Mouse (Mus musculus): ENCODE data around the gene Npl. TPM values are rescaled to one million over a fixed set of nuclear protein-coding genes. Genes with fewer than 3 reads are reported as not detected.
"Not testable (repeated sequence)": the region's sequence is repeated elsewhere in the genome, so short reads cannot be mapped to it uniquely, and the experiment has no call there.

Gene Npl
- total and polyA plus RNA-seq, 2 experiments, result 0.40 to 2.5 TPM

DNA sequence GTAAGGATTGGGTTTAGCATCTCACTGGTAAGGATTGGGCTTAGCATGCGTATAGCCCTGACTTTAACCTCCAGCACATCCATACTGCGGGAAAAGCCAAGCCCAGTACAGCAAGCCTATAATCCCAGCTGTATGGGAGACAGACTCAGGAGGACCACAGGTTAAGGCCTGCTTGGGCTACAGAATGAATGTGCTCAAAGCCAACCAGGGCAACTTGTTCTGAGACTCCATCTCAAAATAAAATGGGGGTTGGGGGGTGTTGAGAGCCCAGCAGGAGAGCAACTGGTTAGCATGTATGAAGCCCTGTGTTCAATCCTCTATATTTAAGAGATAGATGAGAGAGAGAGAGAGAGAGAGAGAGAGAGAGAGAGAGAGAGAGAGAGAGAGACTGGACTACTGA is 58.5 kb downstream of the Npl start:
- Histone ChIP-seq H3K79me2 (ENCODE audit: control insufficient read depth, insufficient read depth, low read length) (peaks cover 10% of the 10 kb centered on the region), H3K36me3 (ENCODE audit: control insufficient read depth, insufficient read depth, low read length) (no peaks in the 10 kb centered on the region), H3K27me3 (ENCODE audit: control insufficient read depth, insufficient read depth, low read length) (no peaks in the 10 kb centered on the region), H3K4me1 (ENCODE audit: control insufficient read depth, insufficient read depth, low read length) (0 out of 2 replicates have a peak, but pooled peaks cover 2% of the 10 kb centered on the region), H3K9ac (ENCODE audit: low read depth, low read length) (no peak overlapping the region), H3K27ac (replicated peaks; ENCODE audit: insufficient read depth, low read depth, low read length) (no peak overlapping the region), H3K4me3 (ENCODE audit: insufficient read depth, low read depth, low read length) (no peak overlapping the region)
- 94% methylated on average over 2 of the region's 2 CpGs for WGBS
- DNase-seq (ENCODE audit: extremely low read depth, low read depth, low spot score), result no peak
- TF ChIP-seq POLR2A (IDR thresholded peaks at IDR 0.05; ENCODE audit: extremely low read depth, insufficient read depth, low read length) (no peak), CTCF (IDR thresholded peaks at IDR 0.05; ENCODE audit: low read depth, low read length) (no peak)

DNA sequence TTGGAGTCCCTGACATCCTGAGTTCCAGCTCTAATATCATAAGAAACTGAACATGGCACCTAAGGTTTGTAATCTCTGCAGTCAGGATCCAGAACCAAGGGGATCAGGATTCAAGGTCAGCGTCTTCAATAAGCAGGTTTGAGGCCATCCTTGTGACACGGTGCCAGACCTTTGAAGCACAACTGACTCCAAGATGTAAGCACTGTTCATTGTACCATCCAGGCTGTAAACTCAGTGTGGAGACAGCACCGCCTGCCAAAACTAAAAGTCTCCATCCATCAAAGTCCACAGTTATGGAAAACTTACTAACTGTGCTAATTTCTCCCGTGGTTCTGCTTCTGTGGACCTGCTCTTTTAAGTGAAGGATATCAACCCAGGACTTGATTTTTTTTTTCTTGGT is 59.9 kb downstream of the Npl start:
- peaks cover 13% of the 10 kb centered on the region for H3K79me2 ChIP-seq (ENCODE audit: control insufficient read depth, insufficient read depth, low read length)
- TF ChIP-seq POLR2A (IDR thresholded peaks at IDR 0.05; ENCODE audit: extremely low read depth, insufficient read depth, low read length), result no peak
- TF ChIP-seq CTCF (IDR thresholded peaks at IDR 0.05; ENCODE audit: low read depth, low read length), result no peak
- H3K36me3 ChIP-seq (ENCODE audit: control insufficient read depth, insufficient read depth, low read length), result no peaks in the 10 kb centered on the region
- H3K4me1 ChIP-seq (ENCODE audit: control insufficient read depth, insufficient read depth, low read length), result peaks cover 6% of the 10 kb centered on the region; the same call in 1 of the 2 replicates
- H3K27ac ChIP-seq (replicated peaks; ENCODE audit: insufficient read depth, low read depth, low read length), result no peak overlapping the region
- H3K27me3 ChIP-seq (ENCODE audit: control insufficient read depth, insufficient read depth, low read length), result no peaks in the 10 kb centered on the region
- H3K9ac ChIP-seq (ENCODE audit: low read depth, low read length), result no peak overlapping the region
- no peak for DNase-seq (ENCODE audit: extremely low read depth, low read depth, low spot score)
- 78% methylated on average over 4 of the region's 4 CpGs for WGBS
- no peak overlapping the region for H3K4me3 ChIP-seq (ENCODE audit: insufficient read depth, low read depth, low read length)

DNA sequence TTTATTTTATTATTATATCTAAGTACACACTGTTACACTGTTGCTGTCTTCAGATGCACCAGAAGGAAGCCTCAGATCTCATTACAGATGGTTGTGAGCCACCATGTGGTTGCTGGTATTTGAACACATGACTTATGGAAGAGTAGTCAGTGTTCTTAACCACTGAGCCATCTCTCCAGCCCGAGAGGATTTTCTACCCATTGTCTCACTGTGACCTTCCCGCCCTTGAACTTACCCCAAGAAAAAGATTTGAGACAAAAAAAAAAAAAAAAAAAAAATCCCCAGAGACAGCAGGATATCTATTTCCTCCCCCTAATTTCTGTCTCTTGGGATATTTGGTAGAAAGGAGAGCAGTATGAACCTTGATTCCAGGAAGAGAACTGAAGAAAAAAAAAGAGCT is 60.3 kb downstream of the Npl start:
- Histone ChIP-seq H3K27me3 (ENCODE audit: control insufficient read depth, insufficient read depth, low read length) (no peaks in the 10 kb centered on the region), H3K9ac (ENCODE audit: low read depth, low read length) (no peak overlapping the region), H3K79me2 (ENCODE audit: control insufficient read depth, insufficient read depth, low read length) (peaks cover 15% of the 10 kb centered on the region), H3K36me3 (ENCODE audit: control insufficient read depth, insufficient read depth, low read length) (no peaks in the 10 kb centered on the region), H3K27ac (replicated peaks; ENCODE audit: insufficient read depth, low read depth, low read length) (no peak overlapping the region), H3K4me1 (ENCODE audit: control insufficient read depth, insufficient read depth, low read length) (peaks cover 7% of the 10 kb centered on the region; the same call in 1 of the 2 replicates), H3K4me3 (ENCODE audit: insufficient read depth, low read depth, low read length) (no peak overlapping the region)
- 52% methylated on average over 2 of the region's 2 CpGs for WGBS
- TF ChIP-seq CTCF (IDR thresholded peaks at IDR 0.05; ENCODE audit: low read depth, low read length), result no peak
- TF ChIP-seq POLR2A (IDR thresholded peaks at IDR 0.05; ENCODE audit: extremely low read depth, insufficient read depth, low read length), result no peak
- no peak for DNase-seq (ENCODE audit: extremely low read depth, low read depth, low spot score)

GRCm38 (mm10) chr1:153489132-153489531 is 60.7 kb downstream of the Npl start:
- 68% methylated on average over 7 of the region's 7 CpGs for WGBS
- Histone ChIP-seq H3K79me2 (ENCODE audit: control insufficient read depth, insufficient read depth, low read length) (peaks cover 17% of the 10 kb centered on the region), H3K27ac (replicated peaks; ENCODE audit: insufficient read depth, low read depth, low read length) (no peak overlapping the region), H3K36me3 (ENCODE audit: control insufficient read depth, insufficient read depth, low read length) (no peaks in the 10 kb centered on the region), H3K9ac (ENCODE audit: low read depth, low read length) (no peak overlapping the region), H3K4me1 (ENCODE audit: control insufficient read depth, insufficient read depth, low read length) (peaks cover 7% of the 10 kb centered on the region; the same call in 1 of the 2 replicates), H3K27me3 (ENCODE audit: control insufficient read depth, insufficient read depth, low read length) (no peaks in the 10 kb centered on the region), H3K4me3 (ENCODE audit: insufficient read depth, low read depth, low read length) (no peak overlapping the region)
- no peak for TF ChIP-seq POLR2A (IDR thresholded peaks at IDR 0.05; ENCODE audit: extremely low read depth, insufficient read depth, low read length)
- TF ChIP-seq CTCF (IDR thresholded peaks at IDR 0.05; ENCODE audit: low read depth, low read length), result peak; percentile 46; the same call in 1 of the 2 replicates
- peak; percentile 45 for DNase-seq (ENCODE audit: extremely low read depth, low read depth, low spot score)

DNA sequence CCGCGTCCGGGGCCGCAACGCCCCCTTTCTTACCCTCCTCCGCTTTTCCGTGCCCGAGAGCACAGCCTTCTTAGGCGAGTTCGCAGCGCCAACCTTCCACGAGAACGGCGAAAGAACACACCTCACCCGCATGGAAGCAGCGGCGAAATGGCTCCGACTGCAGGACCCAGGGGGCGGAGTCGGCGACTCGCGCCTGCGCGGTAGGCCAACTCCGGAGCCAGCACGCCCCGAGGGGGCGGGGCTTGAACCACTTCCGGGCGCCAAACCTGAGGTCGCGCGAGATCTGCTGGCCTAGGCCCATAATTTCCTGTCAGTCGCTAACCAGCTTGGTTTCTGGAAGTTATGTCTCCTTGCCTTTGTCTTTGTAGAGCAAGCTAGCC is 62.4 kb downstream of the Npl start, which contains the start of gene Dhx9:
TSS of gene Dhx9 (minus strand) at position 161 of the 380 bp plus-strand sequence.
- Histone ChIP-seq H3K9ac (ENCODE audit: low read depth, low read length) (peak within 1 kb of the TSS; percentile 97), H3K79me2 (ENCODE audit: control insufficient read depth, insufficient read depth, low read length) (peaks cover 19% of the 10 kb centered on the region), H3K36me3 (ENCODE audit: control insufficient read depth, insufficient read depth, low read length) (peaks cover 3% of the 10 kb centered on the region; the same call in 1 of the 2 replicates), H3K4me3 (ENCODE audit: insufficient read depth, low read depth, low read length) (peak within 1 kb of the TSS; percentile 96), H3K4me1 (ENCODE audit: control insufficient read depth, insufficient read depth, low read length) (peaks cover 7% of the 10 kb centered on the region; the same call in 1 of the 2 replicates), H3K27me3 (ENCODE audit: control insufficient read depth, insufficient read depth, low read length) (no peaks in the 10 kb centered on the region), H3K27ac (replicated peaks; ENCODE audit: insufficient read depth, low read depth, low read length) (peak within 1 kb of the TSS; percentile 82)
- TF ChIP-seq POLR2A (IDR thresholded peaks at IDR 0.05; ENCODE audit: extremely low read depth, insufficient read depth, low read length) (peak; percentile 98), CTCF (IDR thresholded peaks at IDR 0.05; ENCODE audit: low read depth, low read length) (no peak)
- under 1% methylated on average over 35 of the region's 35 CpGs for WGBS
- peak; percentile 78 for DNase-seq (ENCODE audit: extremely low read depth, low read depth, low spot score)

DNA sequence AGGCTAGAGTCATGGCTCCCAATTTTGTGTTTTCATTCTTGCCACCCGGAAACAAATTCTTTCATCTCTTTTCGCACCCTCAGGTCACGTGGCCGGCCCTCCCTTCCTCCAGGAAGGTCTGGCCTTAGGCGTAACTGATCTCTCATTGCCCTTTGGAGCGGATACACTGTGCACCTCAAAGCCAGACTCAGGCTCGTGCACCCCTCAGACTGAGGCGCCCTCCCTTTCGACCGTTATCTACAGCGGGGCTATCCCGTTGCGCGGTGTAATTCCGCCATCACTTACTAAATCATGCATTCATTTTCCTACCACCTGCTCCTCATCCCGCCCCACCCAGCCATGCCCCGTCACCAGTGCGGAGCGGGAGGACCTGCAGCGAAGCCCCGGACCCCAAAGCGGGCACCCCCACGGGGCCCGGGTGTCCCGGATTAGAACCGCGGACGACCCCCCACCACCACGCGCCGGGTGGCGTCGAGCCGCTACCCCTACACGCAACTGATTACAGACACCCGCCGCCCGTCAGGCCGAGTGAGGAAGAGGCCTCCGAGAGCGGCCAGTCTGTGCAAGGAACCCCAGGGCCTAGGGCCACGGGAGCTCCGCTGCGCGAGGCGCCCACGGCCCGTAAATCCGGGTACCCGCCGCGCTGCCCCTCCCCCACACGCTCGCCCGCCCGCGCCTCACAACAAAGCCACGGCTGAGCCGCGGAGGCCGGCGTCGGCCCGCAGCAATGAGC is 62.9 kb downstream of the Npl start:
- peaks cover 7% of the 10 kb centered on the region; the same call in 1 of the 2 replicates for H3K4me1 ChIP-seq (ENCODE audit: control insufficient read depth, insufficient read depth, low read length)
- H3K27ac ChIP-seq (replicated peaks; ENCODE audit: insufficient read depth, low read depth, low read length), result peak overlapping the region; percentile 82
- peaks cover 6% of the 10 kb centered on the region; the same call in 1 of the 2 replicates for H3K36me3 ChIP-seq (ENCODE audit: control insufficient read depth, insufficient read depth, low read length)
- peaks cover 19% of the 10 kb centered on the region for H3K79me2 ChIP-seq (ENCODE audit: control insufficient read depth, insufficient read depth, low read length)
- peak overlapping the region; percentile 97 for H3K9ac ChIP-seq (ENCODE audit: low read depth, low read length)
- H3K27me3 ChIP-seq (ENCODE audit: control insufficient read depth, insufficient read depth, low read length), result no peaks in the 10 kb centered on the region
- TF ChIP-seq POLR2A (IDR thresholded peaks at IDR 0.05; ENCODE audit: extremely low read depth, insufficient read depth, low read length) (0 out of 2 replicates have a peak, but pooled peaks have one; percentile 22), CTCF (IDR thresholded peaks at IDR 0.05; ENCODE audit: low read depth, low read length) (no peak)
- WGBS, result under 1% methylated on average over 64 of the region's 64 CpGs
- peak; percentile 72 for DNase-seq (ENCODE audit: extremely low read depth, low read depth, low spot score)
- H3K4me3 ChIP-seq (ENCODE audit: insufficient read depth, low read depth, low read length), result peak overlapping the region; percentile 96

DNA sequence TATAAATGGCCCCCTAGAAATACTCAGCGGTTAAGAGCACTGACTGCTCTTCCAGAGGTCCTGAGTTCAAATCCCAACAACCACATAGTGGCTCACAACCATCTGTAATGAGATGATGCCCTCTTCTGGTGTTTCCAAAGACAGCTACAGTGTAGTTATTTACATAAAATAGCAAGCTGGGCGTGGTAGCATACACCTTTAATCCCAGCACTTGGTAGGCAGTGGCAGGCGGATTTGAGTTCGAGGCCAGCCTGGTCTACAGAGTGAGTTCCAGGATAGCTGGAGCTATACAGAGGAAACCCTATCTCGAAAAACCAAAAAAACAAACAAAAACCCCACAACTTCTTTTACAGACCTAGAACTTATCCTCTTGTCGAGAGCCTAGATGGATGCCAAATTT is 63.7 kb downstream of the Npl start:
- H3K27ac ChIP-seq (replicated peaks; ENCODE audit: insufficient read depth, low read depth, low read length); H3K36me3 ChIP-seq (ENCODE audit: control insufficient read depth, insufficient read depth, low read length); DNase-seq (ENCODE audit: extremely low read depth, low read depth, low spot score); H3K9ac ChIP-seq (ENCODE audit: low read depth, low read length); H3K27me3 ChIP-seq (ENCODE audit: control insufficient read depth, insufficient read depth, low read length); H3K4me1 ChIP-seq (ENCODE audit: control insufficient read depth, insufficient read depth, low read length): not testable (repeated sequence)
- Histone ChIP-seq H3K79me2 (ENCODE audit: control insufficient read depth, insufficient read depth, low read length) (peaks cover 19% of the 10 kb centered on the region), H3K4me3 (ENCODE audit: insufficient read depth, low read depth, low read length) (peak overlapping the region; percentile 96)
- WGBS, result 18% methylated on average over 6 of the region's 6 CpGs

Measured in liver, adult 2 months (tissue).